Mouse (Mus musculus): ENCODE results near the gene Gabbr2. TPM values are rescaled to one million over a fixed set of nuclear protein-coding genes. Genes with fewer than 3 reads are reported as not detected.

Gene Gabbr2
- polyA plus RNA-seq, 1 experiment from 2014 or later: 0.08 TPM

GRCm38 (mm10) chr4:46791268-46791951 lies 200.3 kb downstream of the Gabbr2 start:
- WGBS: 85% methylated on average over 14 of the region's 14 CpGs
- ATAC-seq (ENCODE audit: insufficient number of reproducible peaks, insufficient read depth, low FRiP score, low TSS enrichment, low read depth): no peak

GRCm38 (mm10) chr4:46790609-46791267 lies 200.9 kb downstream of the Gabbr2 start:
- Histone ChIP-seq H3K4me3 (replicated peaks) (no peak overlapping the region), H3K27me3 (no peaks in the 10 kb centered on the region), H3K36me3 (no peaks in the 10 kb centered on the region), H3K27ac (no peak overlapping the region), H3K9me3 (no peaks in the 10 kb centered on the region), H3K4me2 (no peak overlapping the region), H3K9ac (replicated peaks) (no peak overlapping the region), H3K4me1 (replicated peaks) (0 out of 2 replicates have a peak, but pooled peaks cover 5% of the 10 kb centered on the region)
- 66% methylated on average over 9 of the region's 9 CpGs for WGBS
- no peak for ATAC-seq (ENCODE audit: insufficient number of reproducible peaks, insufficient read depth, low FRiP score, low TSS enrichment, low read depth)

More at GRCm38 (mm10) chr4:46791268-46791951, 200.3 kb downstream of the Gabbr2 start:
- Histone ChIP-seq H3K9ac (replicated peaks) (no peak overlapping the region), H3K27ac (no peak overlapping the region), H3K9me3 (no peaks in the 10 kb centered on the region), H3K4me1 (replicated peaks) (0 out of 2 replicates have a peak, but pooled peaks cover 5% of the 10 kb centered on the region), H3K4me2 (no peak overlapping the region), H3K4me3 (replicated peaks) (no peak overlapping the region), H3K27me3 (no peaks in the 10 kb centered on the region), H3K36me3 (no peaks in the 10 kb centered on the region)

GRCm38 (mm10) chr4:46784430-46785049 lies 207.1 kb downstream of the Gabbr2 start:
- H3K9ac ChIP-seq (replicated peaks): no peak overlapping the region
- ATAC-seq (ENCODE audit: insufficient number of reproducible peaks, insufficient read depth, low FRiP score, low TSS enrichment, low read depth): no peak
- H3K4me1 ChIP-seq (replicated peaks): no peaks in the 10 kb centered on the region
- no peaks in the 10 kb centered on the region for H3K36me3 ChIP-seq
- H3K4me3 ChIP-seq (replicated peaks): no peak overlapping the region
- H3K4me2 ChIP-seq: no peak overlapping the region
- no peaks in the 10 kb centered on the region for H3K9me3 ChIP-seq
- no peak overlapping the region for H3K27ac ChIP-seq
- no peaks in the 10 kb centered on the region; the same call in 1 of the 2 replicates for H3K27me3 ChIP-seq
- WGBS: 87% methylated on average over 14 of the region's 14 CpGs

GRCm38 (mm10) chr4:46781109-46781508 lies 210.6 kb downstream of the Gabbr2 start:
- no peak for ATAC-seq (ENCODE audit: insufficient number of reproducible peaks, insufficient read depth, low FRiP score, low TSS enrichment, low read depth)
- H3K4me1 ChIP-seq (replicated peaks): no peaks in the 10 kb centered on the region
- H3K4me3 ChIP-seq (replicated peaks): no peak overlapping the region
- H3K27me3 ChIP-seq: no peaks in the 10 kb centered on the region; the same call in 1 of the 2 replicates
- whole genome bisulfite sequencing: 69% methylated on average over 6 of the region's 6 CpGs
- H3K4me2 ChIP-seq: no peak overlapping the region
- no peaks in the 10 kb centered on the region for H3K36me3 ChIP-seq
- H3K9me3 ChIP-seq: peaks cover 3% of the 10 kb centered on the region; the same call in 1 of the 2 replicates
- no peak overlapping the region for H3K9ac ChIP-seq (replicated peaks)
- no peak overlapping the region for H3K27ac ChIP-seq

- no peak overlapping the region for H3K27ac ChIP-seq
- no peak overlapping the region for H3K4me2 ChIP-seq
- no peaks in the 10 kb centered on the region for H3K36me3 ChIP-seq
- H3K27me3 ChIP-seq: 0 out of 2 replicates have a peak, but pooled peaks cover 4% of the 10 kb centered on the region
- peaks cover 3% of the 10 kb centered on the region; the same call in 1 of the 2 replicates for H3K9me3 ChIP-seq
- 79% methylated on average over 5 of the region's 5 CpGs for WGBS
- no peak overlapping the region for H3K4me3 ChIP-seq (replicated peaks)
- H3K9ac ChIP-seq (replicated peaks): no peak overlapping the region
- ATAC-seq (ENCODE audit: insufficient number of reproducible peaks, insufficient read depth, low FRiP score, low TSS enrichment, low read depth): no peak
- H3K4me1 ChIP-seq (replicated peaks): no peaks in the 10 kb centered on the region
These were observed 215.7 kb downstream of the Gabbr2 start for GRCm38 (mm10) chr4:46775959-46776358.

DNA sequence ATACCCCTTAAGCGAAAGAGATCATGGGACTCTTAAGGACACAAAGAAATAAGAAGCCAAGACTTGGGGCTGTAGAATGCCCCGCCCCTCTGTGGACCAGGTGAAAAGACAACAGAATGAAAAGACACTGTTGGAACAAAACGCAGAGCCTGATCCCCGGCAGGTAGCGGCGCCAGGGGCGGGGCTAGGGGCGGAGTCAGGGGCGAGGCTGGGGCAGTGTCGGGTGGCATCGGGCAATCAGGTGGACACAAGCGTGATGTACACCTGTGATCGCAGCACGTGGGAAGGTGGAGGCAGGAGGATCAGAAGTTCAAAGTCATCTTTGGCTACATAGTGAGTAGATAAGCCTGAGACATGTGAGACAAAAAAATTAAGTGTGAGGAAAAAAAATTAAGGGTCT lies 217.0 kb downstream of the Gabbr2 start:
- Histone ChIP-seq H3K36me3 (no peaks in the 10 kb centered on the region), H3K4me1 (replicated peaks) (no peaks in the 10 kb centered on the region), H3K27me3 (0 out of 2 replicates have a peak, but pooled peaks cover 4% of the 10 kb centered on the region), H3K4me2 (no peak overlapping the region), H3K9ac (replicated peaks) (no peak overlapping the region), H3K4me3 (replicated peaks) (no peak overlapping the region), H3K9me3 (peaks cover 3% of the 10 kb centered on the region; the same call in 1 of the 2 replicates), H3K27ac (no peak overlapping the region)
- no peak for ATAC-seq (ENCODE audit: insufficient number of reproducible peaks, insufficient read depth, low FRiP score, low TSS enrichment, low read depth)
- 21% methylated on average over 14 of the region's 14 CpGs for WGBS

DNA sequence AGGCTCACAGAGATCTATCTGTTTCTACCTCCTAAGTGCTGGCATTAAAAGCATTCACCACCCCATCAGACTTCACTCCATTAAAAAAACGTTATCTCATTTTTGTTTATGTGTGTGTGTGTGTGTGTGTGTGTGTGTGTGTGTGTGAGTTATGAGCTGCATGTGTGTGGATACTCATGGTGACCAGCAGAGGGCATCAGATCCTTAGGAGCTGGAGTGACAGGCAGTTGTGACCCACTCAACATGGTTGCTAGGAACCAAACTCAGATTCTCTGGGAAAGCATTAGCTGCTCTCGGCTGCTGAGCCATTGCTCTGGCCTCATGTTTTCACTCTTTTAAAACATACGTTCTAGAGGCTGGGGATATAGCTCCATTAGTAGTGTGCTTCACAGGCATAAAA lies 218.4 kb downstream of the Gabbr2 start:
- Histone ChIP-seq H3K4me2 (no peak overlapping the region), H3K4me1 (replicated peaks) (no peaks in the 10 kb centered on the region), H3K27ac (no peak overlapping the region), H3K36me3 (no peaks in the 10 kb centered on the region), H3K9me3 (peaks cover 3% of the 10 kb centered on the region; the same call in 1 of the 2 replicates), H3K27me3 (0 out of 2 replicates have a peak, but pooled peaks cover 4% of the 10 kb centered on the region), H3K9ac (replicated peaks) (no peak overlapping the region), H3K4me3 (replicated peaks) (no peak overlapping the region)
- no peak for ATAC-seq (ENCODE audit: insufficient number of reproducible peaks, insufficient read depth, low FRiP score, low TSS enrichment, low read depth)
- 85% methylated on average over 3 of the region's 3 CpGs for WGBS

DNA sequence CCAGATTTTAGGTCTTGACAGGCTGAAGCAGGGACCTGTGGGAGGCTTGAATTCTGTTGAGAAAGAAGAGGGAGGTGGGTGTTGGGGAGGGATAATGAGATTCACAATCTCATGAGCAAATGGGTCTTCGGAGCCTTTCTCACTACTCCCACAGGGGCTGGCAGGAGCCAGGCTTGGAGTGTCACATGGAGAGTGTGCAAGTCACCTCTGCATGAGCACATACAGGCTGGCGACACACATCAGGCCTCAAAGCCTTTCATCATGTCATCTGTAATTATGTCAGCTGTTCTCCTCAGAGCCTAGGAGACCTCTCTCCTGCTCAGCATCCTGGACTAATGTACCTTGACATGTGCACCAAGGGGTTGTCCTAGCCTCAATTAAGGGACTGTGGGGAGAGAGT lies 219.1 kb downstream of the Gabbr2 start:
- Histone ChIP-seq H3K27ac (no peak overlapping the region), H3K4me2 (no peak overlapping the region), H3K9me3 (0 out of 2 replicates have a peak, but pooled peaks cover under 1% of the 10 kb centered on the region), H3K9ac (replicated peaks) (no peak overlapping the region), H3K36me3 (no peaks in the 10 kb centered on the region), H3K4me3 (replicated peaks) (no peak overlapping the region), H3K27me3 (0 out of 2 replicates have a peak, but pooled peaks cover 4% of the 10 kb centered on the region), H3K4me1 (replicated peaks) (no peaks in the 10 kb centered on the region)
- 86% methylated on average over 2 of the region's 2 CpGs for WGBS
- ATAC-seq (ENCODE audit: insufficient number of reproducible peaks, insufficient read depth, low FRiP score, low TSS enrichment, low read depth): no peak

- Histone ChIP-seq H3K27ac (no peak overlapping the region), H3K9me3 (no peaks in the 10 kb centered on the region), H3K4me3 (replicated peaks) (no peak overlapping the region), H3K27me3 (0 out of 2 replicates have a peak, but pooled peaks cover 4% of the 10 kb centered on the region), H3K4me1 (replicated peaks) (no peaks in the 10 kb centered on the region), H3K9ac (replicated peaks) (no peak overlapping the region), H3K36me3 (no peaks in the 10 kb centered on the region), H3K4me2 (no peak overlapping the region)
- ATAC-seq (ENCODE audit: insufficient number of reproducible peaks, insufficient read depth, low FRiP score, low TSS enrichment, low read depth): no peak
- 76% methylated on average over 12 of the region's 12 CpGs for WGBS
These were observed 220.6 kb downstream of the Gabbr2 start for GRCm38 (mm10) chr4:46771116-46771515.

- 0 out of 2 replicates have a peak, but pooled peaks cover 4% of the 10 kb centered on the region for H3K27me3 ChIP-seq
- no peak overlapping the region for H3K4me3 ChIP-seq (replicated peaks)
- H3K36me3 ChIP-seq: no peaks in the 10 kb centered on the region
- no peaks in the 10 kb centered on the region for H3K9me3 ChIP-seq
- no peak for ATAC-seq (ENCODE audit: insufficient number of reproducible peaks, insufficient read depth, low FRiP score, low TSS enrichment, low read depth)
- no peak overlapping the region for H3K27ac ChIP-seq
- no peak overlapping the region for H3K9ac ChIP-seq (replicated peaks)
- no peak overlapping the region for H3K4me2 ChIP-seq
- WGBS: 87% methylated on average over 2 of the region's 2 CpGs
- no peaks in the 10 kb centered on the region for H3K4me1 ChIP-seq (replicated peaks)
These were observed 221.0 kb downstream of the Gabbr2 start for GRCm38 (mm10) chr4:46770635-46771034.

- Histone ChIP-seq H3K9me3 (no peaks in the 10 kb centered on the region), H3K4me2 (no peak overlapping the region), H3K9ac (replicated peaks) (no peak overlapping the region), H3K4me1 (replicated peaks) (no peaks in the 10 kb centered on the region), H3K27me3 (0 out of 2 replicates have a peak, but pooled peaks cover 4% of the 10 kb centered on the region), H3K4me3 (replicated peaks) (no peak overlapping the region), H3K36me3 (no peaks in the 10 kb centered on the region), H3K27ac (no peak overlapping the region)
- ATAC-seq (ENCODE audit: insufficient number of reproducible peaks, insufficient read depth, low FRiP score, low TSS enrichment, low read depth): no peak
- 76% methylated on average over 8 of the region's 8 CpGs for WGBS
These were observed 221.6 kb downstream of the Gabbr2 start for GRCm38 (mm10) chr4:46770090-46770489.

All from limb, embryonic 12.5 days (tissue).